Comparison of ENCODE assay signal across 9 mouse cellular contexts in the genomic region with DNA sequence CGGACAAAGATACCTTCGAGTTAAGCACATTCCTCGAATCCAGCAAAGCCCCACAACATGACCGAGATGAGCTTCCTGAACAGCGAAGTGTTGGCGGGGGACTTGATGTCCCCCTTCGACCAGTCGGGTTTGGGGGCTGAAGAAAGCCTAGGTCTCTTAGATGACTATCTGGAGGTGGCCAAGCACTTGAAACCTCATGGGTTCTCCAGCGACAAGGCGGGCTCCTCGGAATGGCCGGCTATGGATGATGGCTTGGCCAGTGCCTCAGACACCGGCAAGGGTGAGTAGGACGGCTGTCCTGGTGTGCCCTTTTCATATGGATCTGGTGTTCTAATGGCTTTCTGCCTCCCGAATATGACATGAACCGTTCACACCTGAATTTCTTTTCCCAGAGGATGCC. TPM values are rescaled to one million over a fixed set of nuclear protein-coding genes. Genes with fewer than 3 reads are reported as not detected.
DNase-seq lines count a peak whose midpoint lies in the region; ATAC-seq and TF ChIP-seq lines count a peak whose summit lies in the region.
"Had no signal": no experiment of that assay in that cellular context is flagged by ENCODE, and none has a peak within 500 bp of the region (broad histone marks: within the 10 kb centered on the region; RNA-seq: fewer than 3 reads in every experiment).

No protein-coding gene starts in this region.

- in situ Hi-C loops in ES-E14 (cut with MboI; ENCODE audit: low sequenced_read_pairs in 2 of 2, unreplicated experiment in 2 of 2), result no loop called here

- H3K9me3 ChIP-seq in ES-E14 (ENCODE audit: control insufficient read depth, insufficient read depth, low read depth, low read length), result no peaks in the 10 kb centered on the region
- no peaks in the 10 kb centered on the region for H3K9me3 ChIP-seq in forebrain, postnatal 0 days (ENCODE audit: low read length)
- no peaks in the 10 kb centered on the region for H3K9me3 ChIP-seq in liver, embryonic 11.5 days (ENCODE audit: control insufficient read depth, low read length)
- H3K9me3 ChIP-seq in stomach, embryonic 15.5 days, result no peaks in the 10 kb centered on the region

- H3K4me3 ChIP-seq in heart, adult 2 months, result peak overlapping the region; percentile 100
- peak overlapping the region; percentile 80 to 89 for H3K4me3 ChIP-seq in ES-E14 (ENCODE audit: insufficient read depth in 1 of 2, low read depth in 1 of 2, low read length in 2 of 2, poor library complexity in 1 of 2, severe bottlenecking in 1 of 2)
- peak overlapping the region; percentile 93 for H3K4me3 ChIP-seq in forebrain, postnatal 0 days (ENCODE audit: low read depth, low read length)
- H3K4me3 ChIP-seq in liver, embryonic 11.5 days (ENCODE audit: low read depth, low read length), result peak overlapping the region; percentile 99
- H3K4me3 ChIP-seq in stomach, embryonic 15.5 days (replicated peaks), result peak overlapping the region; percentile 97

- H3K9ac ChIP-seq in heart, adult 2 months (ENCODE audit: low read depth, low read length), result peak overlapping the region; percentile 83
- H3K9ac ChIP-seq in ES-E14 (ENCODE audit: insufficient read depth, low read depth, low read length, poor library complexity, severe bottlenecking), result peak overlapping the region; percentile 96
- peak overlapping the region; percentile 100 for H3K9ac ChIP-seq in forebrain, postnatal 0 days
- peak overlapping the region; percentile 100 for H3K9ac ChIP-seq in liver, embryonic 11.5 days (ENCODE audit: low read depth, low read length)
- peak overlapping the region; percentile 100 for H3K9ac ChIP-seq in stomach, embryonic 15.5 days

- peaks cover 14% of the 10 kb centered on the region for H3K4me1 ChIP-seq in heart, adult 2 months (ENCODE audit: control insufficient read depth, insufficient read depth, low read length)
- H3K4me1 ChIP-seq in ES-E14 (ENCODE audit: control insufficient read depth in 2 of 2, insufficient read depth in 2 of 2, low read length in 2 of 2, poor library complexity in 1 of 2), result peaks cover 0 to 12% of the 10 kb centered on the region in 2 experiments; a peak in 1 of 4 replicates
- H3K4me1 ChIP-seq in forebrain, postnatal 0 days (ENCODE audit: insufficient read depth), result peaks cover 22% of the 10 kb centered on the region
- peaks cover 47% of the 10 kb centered on the region for H3K4me1 ChIP-seq in liver, embryonic 11.5 days (replicated peaks; ENCODE audit: control insufficient read depth, insufficient read depth, low read length)
- peaks cover 31% of the 10 kb centered on the region for H3K4me1 ChIP-seq in stomach, embryonic 15.5 days

- ATAC-seq in forebrain, postnatal 0 days, result no peak
- ATAC-seq in liver, embryonic 11.5 days (replicated peaks; ENCODE audit: low FRiP score), result no peak
- no peak for ATAC-seq in stomach, embryonic 15.5 days (ENCODE audit: insufficient read depth, low FRiP score, low read depth)

- peaks cover 19% of the 10 kb centered on the region for H3K36me3 ChIP-seq in heart, adult 2 months (ENCODE audit: control insufficient read depth, insufficient read depth, low read length)
- H3K36me3 ChIP-seq in ES-E14 (ENCODE audit: control insufficient read depth, insufficient read depth, low read length, poor library complexity, severe bottlenecking), result peaks cover 32% of the 10 kb centered on the region
- peaks cover 57% of the 10 kb centered on the region for H3K36me3 ChIP-seq in forebrain, postnatal 0 days (ENCODE audit: insufficient read depth)
- H3K36me3 ChIP-seq in liver, embryonic 11.5 days (ENCODE audit: control insufficient read depth, insufficient read depth, low read length), result peaks cover 28% of the 10 kb centered on the region
- H3K36me3 ChIP-seq in stomach, embryonic 15.5 days, result peaks cover 23% of the 10 kb centered on the region

- TF ChIP-seq POLR2A in heart, adult 2 months (IDR thresholded peaks at IDR 0.05; ENCODE audit: insufficient read depth, low read depth, low read length), result no peak; the same call in 1 of the 2 replicates

- intact Hi-C loops in heart, adult 2 months (cut with DNase I), result loop anchor here (10.0 kb wide), 2 partner anchors 311 to 939 kb away; partner anchors contain the start of gene Mrtfa
- intact Hi-C loops in heart, postnatal 14 days (cut with DNase I), result no loop called here
- intact Hi-C loops in left cerebral cortex, postnatal 36 days (cut with DNase I), result no loop called here

- peak overlapping the region; percentile 99 for H3K27ac ChIP-seq in heart, adult 2 months
- H3K27ac ChIP-seq in ES-E14 (ENCODE audit: insufficient read depth, low read depth, low read length, poor library complexity, severe bottlenecking), result peak overlapping the region; percentile 97
- peak overlapping the region; percentile 100 for H3K27ac ChIP-seq in forebrain, postnatal 0 days (ENCODE audit: low read depth, low read length)
- peak overlapping the region; percentile 99 for H3K27ac ChIP-seq in liver, embryonic 11.5 days (ENCODE audit: low read depth, low read length)
- peak overlapping the region; percentile 97 for H3K27ac ChIP-seq in stomach, embryonic 15.5 days

- no peak for DNase-seq in heart, adult 2 months
- DNase-seq in heart, postnatal 14 days, result no peak
- DNase-seq in ES-E14 (ENCODE audit: low read depth, low spot score), result no peak
- DNase-seq in forebrain, postnatal 0 days, result no peak
- DNase-seq in liver, embryonic 11.5 days (ENCODE audit: low spot score), result peak; percentile 35
- DNase-seq in left cerebral cortex, postnatal 36 days (ENCODE audit: low spot score in 2 of 2), result no peak
- no peak for DNase-seq in spleen, adult 18-20 months

- 1% methylated on average over 16 of the region's 16 CpGs for WGBS in heart, adult 2 months
- WGBS in forebrain, postnatal 0 days, result 10% methylated on average over 16 of the region's 16 CpGs
- WGBS in liver, embryonic 11.5 days, result 8% methylated on average over 16 of the region's 16 CpGs
- 6% methylated on average over 16 of the region's 16 CpGs for WGBS in stomach, embryonic 15.5 days

- TF ChIP-seq EP300 in heart, adult 2 months (IDR thresholded peaks at IDR 0.05; ENCODE audit: insufficient read depth, low read depth, low read length), result no peak

- no peak for TF ChIP-seq CTCF in heart, adult 2 months (IDR thresholded peaks at IDR 0.05)
- TF ChIP-seq CTCF in forebrain, postnatal 0 days (IDR thresholded peaks at IDR 0.05; ENCODE audit: low read depth), result no peak

- H3K27me3 ChIP-seq in heart, adult 2 months (ENCODE audit: control insufficient read depth, insufficient read depth, low read length), result no peaks in the 10 kb centered on the region
- H3K27me3 ChIP-seq in forebrain, postnatal 0 days (ENCODE audit: insufficient read depth, low read length), result no peaks in the 10 kb centered on the region
- H3K27me3 ChIP-seq in liver, embryonic 11.5 days (replicated peaks; ENCODE audit: control insufficient read depth, insufficient read depth, low read length), result no peaks in the 10 kb centered on the region
- H3K27me3 ChIP-seq in stomach, embryonic 15.5 days (replicated peaks), result no peaks in the 10 kb centered on the region

- peak overlapping the region; percentile 97 for H3K4me2 ChIP-seq in forebrain, postnatal 0 days (ENCODE audit: low read depth)
- H3K4me2 ChIP-seq in liver, embryonic 11.5 days, result peak overlapping the region; percentile 99
- H3K4me2 ChIP-seq in stomach, embryonic 15.5 days, result peak overlapping the region; percentile 84

- no peaks in the 10 kb centered on the region for H3K79me2 ChIP-seq in heart, adult 2 months (replicated peaks; ENCODE audit: control insufficient read depth, insufficient read depth, low read length)

RNA-seq across cellular contexts. Expression of gene Atf4, which starts 1.3 kb away (rescaled TPM):
- total RNA-seq in heart, adult 2 months (2021), result 10 to 100 TPM; 69.6 to 78.5 TPM
- polyA plus RNA-seq in heart, adult 2 months (2012; rRNA removed), result 65.6 and 108 TPM in 2 replicates
- total RNA-seq in heart, postnatal 14 days (2021), result 10 to 100 TPM; 83.7 to 91.1 TPM
- 208 and 250 TPM in 2 replicates for total RNA-seq in ES-E14 (2012; rRNA removed)
- total RNA-seq in forebrain, postnatal 0 days (2014; rRNA removed), result 163 and 164 TPM in 2 replicates
- 103 and 109 TPM in 2 replicates for polyA plus RNA-seq in forebrain, postnatal 0 days (2015; fragmentation: Nextera tagmentation; extraction: Ambion mirVana)
- 186 and 188 TPM in 2 replicates for polyA plus RNA-seq in liver, embryonic 11.5 days (2014; fragmentation: Nextera tagmentation; extraction: Ambion mirVana)
- 132 and 133 TPM in 2 replicates for polyA plus RNA-seq in stomach, embryonic 15.5 days (2015; fragmentation: Nextera tagmentation; extraction: Ambion mirVana)
- total RNA-seq in left cerebral cortex, postnatal 36 days (2021), result 100 to 1,000 TPM in 1 of 2 experiments, 10 to 100 TPM in 1; 99.7 to 113 TPM

RNA-seq across cellular contexts. Expression of gene Rps19bp1, which starts 7.9 kb away (rescaled TPM):
- 10 to 100 TPM; 15.6 to 16.4 TPM for total RNA-seq in heart, adult 2 months (2021)
- 12.2 and 12.7 TPM in 2 replicates for polyA plus RNA-seq in heart, adult 2 months (2012; rRNA removed)
- 10 to 100 TPM; 17.8 to 18.8 TPM for total RNA-seq in heart, postnatal 14 days (2021)
- total RNA-seq in ES-E14 (2012; rRNA removed), result 39.1 and 59.4 TPM in 2 replicates
- 38.7 and 56.6 TPM in 2 replicates for total RNA-seq in forebrain, postnatal 0 days (2014; rRNA removed)
- 84.7 and 98.9 TPM in 2 replicates for polyA plus RNA-seq in forebrain, postnatal 0 days (2015; fragmentation: Nextera tagmentation; extraction: Ambion mirVana)
- polyA plus RNA-seq in liver, embryonic 11.5 days (2014; fragmentation: Nextera tagmentation; extraction: Ambion mirVana), result 75.4 and 80.8 TPM in 2 replicates
- 50.2 and 55.3 TPM in 2 replicates for polyA plus RNA-seq in stomach, embryonic 15.5 days (2015; fragmentation: Nextera tagmentation; extraction: Ambion mirVana)
- total RNA-seq in left cerebral cortex, postnatal 36 days (2021), result 10 to 100 TPM; 40.9 to 41.1 TPM

RNA-seq across cellular contexts. Expression of gene AC140267.1, which starts 20.6 kb away (rescaled TPM):
- total RNA-seq in heart, adult 2 months (2021), result 10 to 100 TPM; 10.3 to 29.5 TPM
- not detected in 2 replicates for polyA plus RNA-seq in heart, adult 2 months (2012; rRNA removed)
- total RNA-seq in heart, postnatal 14 days (2021), result 10 to 100 TPM in 1 of 2 experiments, 1 to 10 TPM in 1; 3.4 to 24.9 TPM
- total RNA-seq in ES-E14 (2012; rRNA removed), result not detected in 2 replicates
- total RNA-seq in forebrain, postnatal 0 days (2014; rRNA removed), result not detected in 2 replicates
- polyA plus RNA-seq in forebrain, postnatal 0 days (2015; fragmentation: Nextera tagmentation; extraction: Ambion mirVana), result not detected in 2 replicates
- not detected in 2 replicates for polyA plus RNA-seq in liver, embryonic 11.5 days (2014; fragmentation: Nextera tagmentation; extraction: Ambion mirVana)
- not detected in 2 replicates for polyA plus RNA-seq in stomach, embryonic 15.5 days (2015; fragmentation: Nextera tagmentation; extraction: Ambion mirVana)
- total RNA-seq in left cerebral cortex, postnatal 36 days (2021), result 10 to 100 TPM; 13.7 to 17.3 TPM
- polyA plus RNA-seq: large intestine, adult 2 months had no signal

RNA-seq across cellular contexts. Expression of gene Mief1, which starts 22.4 kb away (rescaled TPM):
- 10 to 100 TPM; 27.0 to 29.5 TPM for total RNA-seq in heart, adult 2 months (2021)
- polyA plus RNA-seq in heart, adult 2 months (2012; rRNA removed), result 12.2 and 17.3 TPM in 2 replicates
- 10 to 100 TPM; 31.0 to 33.0 TPM for total RNA-seq in heart, postnatal 14 days (2021)
- 47.9 and 57.7 TPM in 2 replicates for total RNA-seq in ES-E14 (2012; rRNA removed)
- 28.1 and 37.0 TPM in 2 replicates for total RNA-seq in forebrain, postnatal 0 days (2014; rRNA removed)
- polyA plus RNA-seq in forebrain, postnatal 0 days (2015; fragmentation: Nextera tagmentation; extraction: Ambion mirVana), result 13.5 and 20.0 TPM in 2 replicates
- 35.8 and 44.9 TPM in 2 replicates for polyA plus RNA-seq in liver, embryonic 11.5 days (2014; fragmentation: Nextera tagmentation; extraction: Ambion mirVana)
- polyA plus RNA-seq in stomach, embryonic 15.5 days (2015; fragmentation: Nextera tagmentation; extraction: Ambion mirVana), result 28.2 and 32.1 TPM in 2 replicates
- total RNA-seq in left cerebral cortex, postnatal 36 days (2021), result 10 to 100 TPM; 32.4 to 33.7 TPM

RNA-seq across cellular contexts. Expression of gene Cacna1i, which starts 30.8 kb away (rescaled TPM):
- total RNA-seq in heart, adult 2 months (2021), result under 1 TPM; 0.09 to 0.34 TPM
- 0.12 and 0.21 TPM in 2 replicates for polyA plus RNA-seq in heart, adult 2 months (2012; rRNA removed)
- total RNA-seq in heart, postnatal 14 days (2021), result under 1 TPM in 1 of 2 experiments, not detected in 1; 0.10 TPM
- 0.69 and 1.7 TPM in 2 replicates for total RNA-seq in ES-E14 (2012; rRNA removed)
- total RNA-seq in forebrain, postnatal 0 days (2014; rRNA removed), result 11.1 and 12.5 TPM in 2 replicates
- 0.34 and 0.58 TPM in 2 replicates for polyA plus RNA-seq in forebrain, postnatal 0 days (2015; fragmentation: Nextera tagmentation; extraction: Ambion mirVana)
- polyA plus RNA-seq in liver, embryonic 11.5 days (2014; fragmentation: Nextera tagmentation; extraction: Ambion mirVana), result 0.01 and 0.14 TPM in 2 replicates
- polyA plus RNA-seq in stomach, embryonic 15.5 days (2015; fragmentation: Nextera tagmentation; extraction: Ambion mirVana), result 0.03 TPM in 2 replicates
- 10 to 100 TPM; 73.2 to 73.7 TPM for total RNA-seq in left cerebral cortex, postnatal 36 days (2021)
